Mouse (Mus musculus) bone marrow macrophage, adult 2 months (primary cell): ENCODE data around the gene Olfr211.

Experiments
- CTCF ChIP-seq: IDR thresholded peaks from 2 replicates; pipeline ENCODE4 v1.5.1; 2012; ENCODE audit warnings: low read depth, mild to moderate bottlenecking, low read length, moderate library complexity
- POLR2A ChIP-seq: IDR thresholded peaks from 2 replicates; pipeline ENCODE4 v1.6.1; 2012; ENCODE audit warnings: mild to moderate bottlenecking, low read depth, low read length, borderline replicate concordance

DNA sequence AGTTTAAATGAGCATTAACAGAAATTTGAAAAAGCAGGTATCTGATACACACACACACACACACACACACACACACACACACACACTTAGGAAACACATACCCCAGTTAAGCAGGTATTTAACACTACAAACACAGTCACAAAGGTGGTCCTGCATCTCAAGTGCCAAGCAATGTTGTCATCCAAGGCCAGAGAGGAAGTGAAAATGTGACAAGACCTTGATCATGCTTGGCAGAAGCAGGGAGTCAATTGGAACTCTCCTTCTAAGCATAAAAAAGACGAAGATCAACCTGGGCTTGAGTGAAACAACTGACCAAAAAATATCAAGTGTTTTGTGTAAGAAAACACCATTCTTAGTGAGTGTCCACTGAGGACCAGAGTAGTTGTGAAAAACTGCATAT lies 7.1 kb downstream of the Olfr211 start:
- TF ChIP-seq CTCF (no peak), POLR2A (no peak)
